Mouse (Mus musculus): Measurements from ENCODE around the gene Mindy2.

Mindy2 gene

GRCm38 (mm10) chr9:70657013-70657967, at the start of gene Mindy2:
Gene Mindy2 (minus strand): TSS chr9:70657174.
- peak; percentile 94 to 98 for DNase-seq (ENCODE audit: low spot score in 2 of 2)

GRCm38 (mm10) chr9:70706444-70706843, 49.5 kb upstream of the Mindy2 start:
- DNase-seq (ENCODE audit: low spot score in 2 of 2) = no peak

- DNase-seq (ENCODE audit: low spot score in 2 of 2) = no peak
Observed at GRCm38 (mm10) chr9:70703597-70704203, 46.7 kb upstream of the Mindy2 start.

- DNase-seq (ENCODE audit: low spot score in 2 of 2) = no peak
Observed at GRCm38 (mm10) chr9:70698090-70698489, 41.1 kb upstream of the Mindy2 start.

- DNase-seq (ENCODE audit: low spot score in 2 of 2) = no peak
Observed at GRCm38 (mm10) chr9:70695723-70696122, 38.7 kb upstream of the Mindy2 start.

GRCm38 (mm10) chr9:70691772-70692693, 35.1 kb upstream of the Mindy2 start:
- no peak for DNase-seq (ENCODE audit: low spot score in 2 of 2)

GRCm38 (mm10) chr9:70690579-70690978, 33.6 kb upstream of the Mindy2 start:
- DNase-seq (ENCODE audit: low spot score in 2 of 2) = no peak

- no peak for DNase-seq (ENCODE audit: low spot score in 2 of 2)
Observed at GRCm38 (mm10) chr9:70689926-70690325, 33.0 kb upstream of the Mindy2 start.

GRCm38 (mm10) chr9:70688301-70688968, 31.5 kb upstream of the Mindy2 start:
- DNase-seq (ENCODE audit: low spot score in 2 of 2) = no peak

GRCm38 (mm10) chr9:70682202-70682601, 25.2 kb upstream of the Mindy2 start:
- no peak for DNase-seq (ENCODE audit: low spot score in 2 of 2)

- peak; percentile 30 to 38 for DNase-seq (ENCODE audit: low spot score in 2 of 2)
Observed at GRCm38 (mm10) chr9:70679132-70680091, 22.4 kb upstream of the Mindy2 start.

GRCm38 (mm10) chr9:70678682-70679131, 21.7 kb upstream of the Mindy2 start, which contains the start of gene Adam10:
Gene Adam10 (plus strand): TSS chr9:70678997.
- DNase-seq (ENCODE audit: low spot score in 2 of 2) = peak; percentile 96 to 99

GRCm38 (mm10) chr9:70675961-70676360, 19.0 kb upstream of the Mindy2 start:
- DNase-seq (ENCODE audit: low spot score in 2 of 2) = no peak

- no peak for DNase-seq (ENCODE audit: low spot score in 2 of 2)
Observed at GRCm38 (mm10) chr9:70675117-70675516, 18.1 kb upstream of the Mindy2 start.

- no peak for DNase-seq (ENCODE audit: low spot score in 2 of 2)
Observed at GRCm38 (mm10) chr9:70673656-70674055, 16.7 kb upstream of the Mindy2 start.

- DNase-seq (ENCODE audit: low spot score in 2 of 2) = peak in 1 of 2 experiments; percentile 17
Observed at GRCm38 (mm10) chr9:70671772-70672579, 15.0 kb upstream of the Mindy2 start.

- no peak for DNase-seq (ENCODE audit: low spot score in 2 of 2)
Observed at GRCm38 (mm10) chr9:70671278-70671677, 14.3 kb upstream of the Mindy2 start.

GRCm38 (mm10) chr9:70670381-70670780, 13.4 kb upstream of the Mindy2 start:
- DNase-seq (ENCODE audit: low spot score in 2 of 2) = no peak

- no peak for DNase-seq (ENCODE audit: low spot score in 2 of 2)
Observed at GRCm38 (mm10) chr9:70669197-70669596, 12.2 kb upstream of the Mindy2 start.

All from urinary bladder, postnatal 36 days (tissue).